Mouse (Mus musculus) regulatory T cell (primary cell): Measurements from ENCODE around the gene Tmprss9.

ENCODE experiments used
- in situ Hi-C: fragments of 300-600 bp; cut with MboI, MseI; formaldehyde crosslinking; loops from one replicate; pipeline ENCODE4 v1.15.1; 2025; ENCODE audit warnings: high pct_unique_total_duplicates

The Tmprss9 gene

GRCm38 (mm10) chr10:80915260-80915659 is 43.6 kb downstream of the Tmprss9 start:
- in situ Hi-C loops: no loop called here

DNA sequence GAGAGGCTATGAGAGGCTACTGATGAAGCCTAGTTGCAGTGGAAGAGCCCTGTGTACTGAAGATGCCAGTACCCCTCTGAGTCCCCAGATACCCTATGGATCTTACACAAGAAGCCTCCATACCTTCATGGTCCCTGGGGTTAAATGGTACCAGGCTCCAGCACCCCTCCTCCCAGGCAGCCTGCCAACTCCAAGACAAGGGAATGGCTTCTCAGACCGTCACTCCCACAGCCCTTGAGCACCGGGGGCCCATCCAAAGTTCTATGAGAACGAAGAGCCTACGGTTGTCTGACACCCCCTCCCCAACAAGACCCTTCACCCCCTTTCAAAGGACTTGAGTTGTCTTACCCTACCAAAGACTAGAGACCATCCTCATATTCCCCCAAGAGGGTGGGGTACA is 44.1 kb downstream of the Tmprss9 start:
- in situ Hi-C loops: no loop called here

GRCm38 (mm10) chr10:80917336-80917778 is 45.7 kb downstream of the Tmprss9 start:
- in situ Hi-C loops: no loop called here

GRCm38 (mm10) chr10:80917779-80918434 is 46.3 kb downstream of the Tmprss9 start, which contains the start of gene Lmnb2:
Gene Lmnb2, minus strand, starts transcription at chr10:80918245.
- in situ Hi-C loops: no loop called here

- in situ Hi-C loops: no loop called here
These were observed 50.3 kb downstream of the Tmprss9 start for GRCm38 (mm10) chr10:80921923-80922322.

- in situ Hi-C loops: loop anchor here (5.0 kb wide), 1 partner anchor 62 kb away; no protein-coding TSS in a partner anchor
These were observed 53.8 kb downstream of the Tmprss9 start for GRCm38 (mm10) chr10:80925472-80925871.

GRCm38 (mm10) chr10:80928586-80929298 is 57.1 kb downstream of the Tmprss9 start:
- in situ Hi-C loops: loop anchor here (5.0 kb wide), 1 partner anchor 59 kb away; no protein-coding TSS in a partner anchor

GRCm38 (mm10) chr10:80929299-80930226 is 57.9 kb downstream of the Tmprss9 start, which contains the start of gene Gadd45b:
Gene Gadd45b, plus strand, starts transcription at chr10:80930073.
- in situ Hi-C loops: loop anchor here (5.0 kb wide), 1 partner anchor 58 kb away; no protein-coding TSS in a partner anchor

- in situ Hi-C loops: no loop called here
These were observed 58.9 kb downstream of the Tmprss9 start for GRCm38 (mm10) chr10:80930361-80931152.

GRCm38 (mm10) chr10:80931153-80931671 is 59.6 kb downstream of the Tmprss9 start:
- in situ Hi-C loops: no loop called here

- in situ Hi-C loops: no loop called here
These were observed 60.0 kb downstream of the Tmprss9 start for GRCm38 (mm10) chr10:80931695-80932094.

GRCm38 (mm10) chr10:80932206-80932605 is 60.6 kb downstream of the Tmprss9 start:
- in situ Hi-C loops: no loop called here

GRCm38 (mm10) chr10:80932700-80933420 is 61.2 kb downstream of the Tmprss9 start:
- in situ Hi-C loops: no loop called here

DNA sequence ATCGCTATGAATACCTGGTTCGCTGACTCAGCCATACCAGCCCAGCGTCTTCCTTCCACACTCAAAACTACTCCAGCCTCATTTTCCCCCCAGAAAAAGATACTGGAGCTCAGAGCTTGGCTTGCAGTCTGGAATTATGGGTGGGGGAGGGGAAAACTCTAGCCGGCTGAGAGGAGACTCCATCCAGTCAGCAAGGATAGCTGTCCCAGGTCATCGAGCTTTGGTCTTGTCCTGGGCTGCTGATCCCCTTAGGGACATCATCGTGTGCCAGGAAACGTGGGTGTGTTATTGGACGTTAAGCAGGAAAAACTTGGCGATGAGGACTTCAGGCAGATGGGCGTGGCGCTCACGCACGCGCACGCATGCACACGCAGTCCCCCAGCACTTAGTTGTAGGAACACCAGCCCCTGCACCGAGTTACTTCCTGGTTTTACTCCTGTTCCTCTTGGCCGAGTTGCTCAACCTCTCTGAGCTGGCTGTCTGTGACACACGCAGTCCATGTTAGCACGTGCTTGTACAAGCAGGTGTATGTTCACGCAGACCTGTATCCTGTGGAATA is 61.9 kb downstream of the Tmprss9 start:
- in situ Hi-C loops: no loop called here

DNA sequence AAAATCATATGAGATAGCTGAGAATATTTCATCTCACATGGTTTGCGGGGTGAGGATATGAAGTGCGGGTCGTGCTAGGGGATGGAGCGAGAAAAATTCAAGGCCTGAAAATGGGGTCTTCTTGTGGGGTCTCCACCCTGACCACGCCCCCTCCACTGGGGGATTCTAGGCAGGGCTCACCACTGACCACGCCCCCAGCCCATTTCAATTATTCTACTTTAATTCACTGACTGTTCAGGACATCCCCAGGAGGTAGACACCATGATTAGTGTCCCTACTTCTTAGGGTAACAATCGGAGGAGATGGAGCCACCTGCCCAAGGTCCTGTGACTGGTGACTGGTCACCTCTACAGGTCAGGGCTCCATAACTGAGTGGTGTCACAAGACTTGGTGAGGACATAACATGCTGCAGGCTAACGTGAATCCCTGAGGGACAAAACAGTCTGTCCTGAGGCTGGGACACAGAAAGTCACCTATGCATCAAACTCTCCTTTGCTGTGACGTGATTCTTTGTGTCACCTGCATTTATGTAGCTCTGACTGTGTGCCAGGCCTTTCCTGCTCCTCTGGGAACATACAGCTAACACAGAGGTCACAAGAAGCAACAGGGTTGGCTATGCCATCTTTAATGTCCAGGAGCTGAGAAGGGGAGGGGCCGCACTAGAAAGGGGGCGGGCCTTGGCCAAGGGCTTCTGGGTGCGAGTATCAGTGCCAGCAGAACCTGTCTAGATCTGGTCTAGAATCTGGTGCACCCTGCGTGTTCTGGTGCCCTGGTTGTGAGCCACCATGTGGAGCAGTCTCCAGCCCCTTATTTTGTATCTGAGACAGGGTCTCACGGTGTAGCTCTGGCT is 62.7 kb downstream of the Tmprss9 start:
- in situ Hi-C loops: no loop called here

GRCm38 (mm10) chr10:80935241-80935640 is 63.6 kb downstream of the Tmprss9 start:
- in situ Hi-C loops: no loop called here

GRCm38 (mm10) chr10:80935698-80936097 is 64.0 kb downstream of the Tmprss9 start:
- in situ Hi-C loops: no loop called here

DNA sequence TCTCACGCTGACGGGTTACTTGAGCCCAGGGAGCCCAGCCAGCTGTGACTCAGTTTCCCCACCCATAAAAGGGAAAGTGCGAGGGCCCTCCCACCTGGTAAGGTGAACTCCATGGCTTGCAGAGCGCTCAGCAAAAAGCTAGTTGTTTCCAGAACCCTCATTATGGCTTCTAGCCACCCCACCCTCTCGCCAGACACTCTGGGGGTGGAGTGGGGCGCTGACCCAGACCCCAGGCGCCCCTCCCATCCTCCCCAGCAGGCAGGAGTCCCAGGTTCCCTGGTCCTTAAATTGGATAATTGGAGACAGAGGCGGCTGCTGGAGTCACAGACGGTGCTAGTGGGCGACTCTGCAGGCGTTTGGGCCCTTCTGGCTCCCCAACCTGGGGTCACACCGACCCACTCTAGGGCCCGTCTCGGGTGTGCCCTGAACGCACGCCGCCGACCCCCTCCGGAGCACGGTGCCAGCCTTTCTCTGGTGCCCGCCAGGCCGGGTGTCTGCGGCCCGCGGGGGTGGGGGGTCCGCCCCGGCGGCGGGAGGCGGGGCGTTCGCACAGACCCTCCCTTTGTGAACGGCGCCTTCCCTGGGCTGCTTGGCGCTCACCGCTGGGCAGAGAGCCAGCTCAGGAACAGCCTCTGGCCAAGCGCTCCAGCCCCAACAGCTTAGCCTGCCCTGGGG is 64.6 kb downstream of the Tmprss9 start:
- in situ Hi-C loops: no loop called here
